Mouse (Mus musculus) kidney, adult 11 months (tissue): Measurements from ENCODE around the gene St5.

Experiments used
- DNase-seq: peaks from one replicate; pipeline ENCODE4 v3.0.0; 2022

The St5 gene

GRCm38 (mm10) chr7:109563775-109564362 lies 139.5 kb downstream of the St5 start:
- no peak for DNase-seq

- DNase-seq: no peak
These were observed 140.7 kb downstream of the St5 start for GRCm38 (mm10) chr7:109562676-109563075.

- DNase-seq: no peak
These were observed 141.2 kb downstream of the St5 start for GRCm38 (mm10) chr7:109562154-109562599.

GRCm38 (mm10) chr7:109561466-109562153 lies 141.8 kb downstream of the St5 start:
- no peak for DNase-seq

GRCm38 (mm10) chr7:109559536-109559935 lies 143.9 kb downstream of the St5 start:
- DNase-seq: no peak

- no peak for DNase-seq
These were observed 156.7 kb downstream of the St5 start for GRCm38 (mm10) chr7:109546726-109547125.

- no peak for DNase-seq
These were observed 157.2 kb downstream of the St5 start for GRCm38 (mm10) chr7:109546186-109546585.

GRCm38 (mm10) chr7:109545255-109545993 lies 158.0 kb downstream of the St5 start:
- no peak for DNase-seq

- DNase-seq: no peak
These were observed 158.6 kb downstream of the St5 start for GRCm38 (mm10) chr7:109544792-109545191.

- DNase-seq: no peak
These were observed 161.1 kb downstream of the St5 start for GRCm38 (mm10) chr7:109542364-109542628.

GRCm38 (mm10) chr7:109541609-109542363 lies 161.6 kb downstream of the St5 start:
- no peak for DNase-seq

- no peak for DNase-seq
These were observed 162.5 kb downstream of the St5 start for GRCm38 (mm10) chr7:109540902-109541301.

GRCm38 (mm10) chr7:109536451-109536946 lies 166.9 kb downstream of the St5 start:
- DNase-seq: no peak

GRCm38 (mm10) chr7:109534921-109535320 lies 168.5 kb downstream of the St5 start:
- DNase-seq: no peak

GRCm38 (mm10) chr7:109533888-109534287 lies 169.5 kb downstream of the St5 start:
- DNase-seq: no peak

GRCm38 (mm10) chr7:109533129-109533528 lies 170.3 kb downstream of the St5 start:
- DNase-seq: no peak

GRCm38 (mm10) chr7:109532691-109533090 lies 170.7 kb downstream of the St5 start:
- DNase-seq: no peak

GRCm38 (mm10) chr7:109531501-109531900 lies 171.9 kb downstream of the St5 start:
- DNase-seq: no peak

GRCm38 (mm10) chr7:109529741-109530140 lies 173.7 kb downstream of the St5 start:
- DNase-seq: no peak

GRCm38 (mm10) chr7:109528356-109528755 lies 175.0 kb downstream of the St5 start:
- DNase-seq: peak; percentile 35

GRCm38 (mm10) chr7:109527536-109527935 lies 175.9 kb downstream of the St5 start:
- DNase-seq: no peak

- DNase-seq: peak; percentile 47
These were observed 177.4 kb downstream of the St5 start for GRCm38 (mm10) chr7:109525740-109526663.
